Mouse (Mus musculus) forebrain, embryonic 13.5 days (tissue): ENCODE data around the gene H2al1e. TPM values are rescaled to one million over a fixed set of nuclear protein-coding genes. Genes with fewer than 3 reads are reported as not detected.
"Not testable (repeated sequence)": the region's sequence is repeated elsewhere in the genome, so short reads cannot be mapped to it uniquely, and the experiment has no call there.

Experiments used
- ATAC-seq: fragments of 200-750 bp; cut with Nextera tagmentation; 2 replicates; pipeline ENCODE4 v1.8.0; 2017
- H3K27ac ChIP-seq: fragments of 300-500 bp; sonication (generic); 2 replicates; pipeline ENCODE4 v1.5.1; 2015; ENCODE audit warnings: inconsistent platforms, mild to moderate bottlenecking, moderate library complexity
- H3K27me3 ChIP-seq: fragments of 300-500 bp; sonication (generic); 2 replicates; pipeline ENCODE4 v1.6.1; 2015; ENCODE audit warnings: mild to moderate bottlenecking, inconsistent platforms
- H3K36me3 ChIP-seq: fragments of 300-500 bp; sonication (generic); 2 replicates; pipeline ENCODE4 v1.6.1; 2015; ENCODE audit warnings: mild to moderate bottlenecking, inconsistent platforms; ENCODE audit not compliant: poor library complexity, severe bottlenecking
- H3K4me1 ChIP-seq: fragments of 300-500 bp; sonication (generic); 2 replicates; pipeline ENCODE4 v1.6.1; 2015; ENCODE audit warnings: inconsistent platforms
- H3K4me2 ChIP-seq: fragments of 300-500 bp; sonication (generic); 2 replicates; pipeline ENCODE4 v1.6.1; 2015; ENCODE audit warnings: inconsistent platforms, mild to moderate bottlenecking, moderate library complexity
- H3K4me3 ChIP-seq: fragments of 300-500 bp; sonication (generic); 2 replicates; pipeline ENCODE4 v1.5.1; 2015; ENCODE audit warnings: mild to moderate bottlenecking, inconsistent platforms
- H3K9ac ChIP-seq: fragments of 300-500 bp; sonication (generic); 2 replicates; pipeline ENCODE4 v1.6.1; 2015; ENCODE audit warnings: mild to moderate bottlenecking, inconsistent platforms
- H3K9me3 ChIP-seq: fragments of 300-500 bp; sonication (generic); replicated peaks from 2 replicates; pipeline ENCODE4 v1.6.1; 2016; ENCODE audit warnings: inconsistent platforms
- WGBS: fragments of 180-500 bp; shearing (Covaris S2); methylation state at CpG from one replicate; pipeline ENCODE4 v1.1.7; 2015; 5-methylcytosine and 5-hydroxymethylcytosine counted together
- polyA plus RNA-seq: library from polyadenylated mRNA; unstranded; fragments of >200 nt; fragmentation: Nextera tagmentation; extraction: Ambion mirVana; gene quantifications from 2 replicates; pipeline ENCODE4 v1.2.1, GENCODE M21; 2015

H2al1e gene
- polyA plus RNA-seq, 1 experiment from 2014 or later = not detected

DNA sequence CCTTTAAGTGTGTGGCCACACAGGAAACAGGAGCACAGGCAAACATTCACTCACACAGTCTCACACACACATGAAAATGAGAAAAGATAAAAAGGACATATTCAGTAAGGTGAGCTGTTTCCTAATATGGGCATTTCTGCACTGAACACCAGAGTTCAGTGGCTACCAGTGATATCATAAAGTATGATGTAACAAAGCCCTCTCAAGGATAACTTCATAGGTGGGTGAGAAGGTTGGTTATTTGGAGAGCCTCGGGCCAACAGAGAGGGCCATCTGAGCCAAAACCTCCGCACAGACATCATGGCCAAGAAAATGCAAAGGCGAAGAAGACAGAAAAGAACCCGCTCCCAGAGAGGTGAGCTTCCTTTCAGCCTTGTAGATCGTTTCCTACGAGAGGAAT, 3.1 kb downstream of the H2al1e start, which contains the start of gene H2al1f:
H2al1f (plus strand) TSS at position 301 of the 400 bp plus-strand sequence.
- H3K4me3 ChIP-seq, H3K4me2 ChIP-seq, H3K27ac ChIP-seq, H3K27me3 ChIP-seq, H3K4me1 ChIP-seq, ATAC-seq, H3K9ac ChIP-seq, H3K9me3 ChIP-seq, H3K36me3 ChIP-seq: not testable (repeated sequence)
- no CpG with 5 or more reads among the region's 6 CpGs for WGBS

GRCm38 (mm10) chrX:11317956-11318355, 6.2 kb downstream of the H2al1e start, which contains the start of gene H2al1g:
Gene H2al1g, plus strand, starts transcription at chrX:11318256.
- H3K27me3 ChIP-seq, H3K36me3 ChIP-seq, H3K9me3 ChIP-seq, H3K27ac ChIP-seq, H3K4me2 ChIP-seq, ATAC-seq, H3K4me1 ChIP-seq, H3K4me3 ChIP-seq, H3K9ac ChIP-seq: not testable (repeated sequence)
- WGBS = no CpG with 5 or more reads among the region's 3 CpGs

GRCm38 (mm10) chrX:11321192-11321591, 9.5 kb downstream of the H2al1e start, which contains the start of gene H2al1h:
Gene H2al1h, plus strand, starts transcription at chrX:11321492.
- not testable (repeated sequence) for H3K9me3 ChIP-seq, H3K9ac ChIP-seq, H3K4me1 ChIP-seq, H3K4me3 ChIP-seq, ATAC-seq, H3K27ac ChIP-seq, H3K4me2 ChIP-seq, H3K27me3 ChIP-seq, H3K36me3 ChIP-seq
- no CpG with 5 or more reads among the region's 6 CpGs for WGBS

GRCm38 (mm10) chrX:11324359-11324758, 12.6 kb downstream of the H2al1e start, which contains the start of gene H2al1i:
Gene H2al1i, plus strand, starts transcription at chrX:11324659.
- not testable (repeated sequence) for ATAC-seq
- no CpG with 5 or more reads among the region's 5 CpGs for WGBS

DNA sequence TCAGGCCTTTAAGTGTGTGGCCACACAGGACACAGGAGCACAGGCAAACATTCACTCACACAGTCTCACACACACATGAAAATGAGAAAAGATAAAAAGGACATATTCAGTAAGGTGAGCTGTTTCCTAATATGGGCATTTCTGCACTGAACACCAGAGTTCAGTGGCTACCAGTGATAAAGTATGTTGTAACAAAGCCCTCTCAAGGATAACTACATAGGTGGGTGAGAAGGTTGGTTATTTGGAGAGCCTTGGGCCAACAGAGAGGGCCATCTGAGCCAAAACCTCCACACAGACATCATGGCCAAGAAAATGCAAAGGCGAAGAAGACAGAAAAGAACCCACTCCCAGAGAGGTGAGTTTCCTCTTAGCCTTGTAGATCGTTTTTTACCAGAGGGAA, 15.8 kb downstream of the H2al1e start, which contains the start of gene H2al1j:
H2al1j (plus strand) TSS at position 301 of the 400 bp plus-strand sequence.
- not testable (repeated sequence) for ATAC-seq
- WGBS = 88% methylated on average over 2 of the region's 2 CpGs

More at GRCm38 (mm10) chrX:11324359-11324758, 12.6 kb downstream of the H2al1e start, which contains the start of gene H2al1i:
- H3K27me3 ChIP-seq, H3K4me1 ChIP-seq, H3K9ac ChIP-seq, H3K9me3 ChIP-seq, H3K4me3 ChIP-seq, H3K36me3 ChIP-seq, H3K27ac ChIP-seq, H3K4me2 ChIP-seq: not testable (repeated sequence)

GRCm38 (mm10) chrX:11345762-11346161, 34.0 kb downstream of the H2al1e start:
- H3K27ac ChIP-seq = peak overlapping the region; percentile 22; the same call in 1 of the 2 replicates
- 57% methylated on average over 9 of the region's 9 CpGs for WGBS
- no peak overlapping the region for H3K4me3 ChIP-seq
- no peaks in the 10 kb centered on the region for H3K36me3 ChIP-seq
- ATAC-seq = no peak
- no peaks in the 10 kb centered on the region for H3K9me3 ChIP-seq
- H3K27me3 ChIP-seq = no peaks in the 10 kb centered on the region
- no peak overlapping the region for H3K4me2 ChIP-seq
- H3K4me1 ChIP-seq = no peaks in the 10 kb centered on the region
- no peak overlapping the region for H3K9ac ChIP-seq

More for the DNA sequence above, 15.8 kb downstream of the H2al1e start, which contains the start of gene H2al1j:
- H3K9ac ChIP-seq, H3K4me3 ChIP-seq, H3K9me3 ChIP-seq, H3K4me1 ChIP-seq, H3K27me3 ChIP-seq, H3K27ac ChIP-seq, H3K4me2 ChIP-seq, H3K36me3 ChIP-seq: not testable (repeated sequence)

GRCm38 (mm10) chrX:11346756-11347155, 35.0 kb downstream of the H2al1e start:
- no peaks in the 10 kb centered on the region for H3K9me3 ChIP-seq
- no peak overlapping the region for H3K4me3 ChIP-seq
- no peaks in the 10 kb centered on the region for H3K27me3 ChIP-seq
- H3K36me3 ChIP-seq = no peaks in the 10 kb centered on the region
- no peak overlapping the region for H3K4me2 ChIP-seq
- WGBS = 87% methylated on average over 3 of the region's 3 CpGs
- no peak overlapping the region for H3K9ac ChIP-seq
- H3K4me1 ChIP-seq = no peaks in the 10 kb centered on the region
- no peak overlapping the region for H3K27ac ChIP-seq
- no peak for ATAC-seq

DNA sequence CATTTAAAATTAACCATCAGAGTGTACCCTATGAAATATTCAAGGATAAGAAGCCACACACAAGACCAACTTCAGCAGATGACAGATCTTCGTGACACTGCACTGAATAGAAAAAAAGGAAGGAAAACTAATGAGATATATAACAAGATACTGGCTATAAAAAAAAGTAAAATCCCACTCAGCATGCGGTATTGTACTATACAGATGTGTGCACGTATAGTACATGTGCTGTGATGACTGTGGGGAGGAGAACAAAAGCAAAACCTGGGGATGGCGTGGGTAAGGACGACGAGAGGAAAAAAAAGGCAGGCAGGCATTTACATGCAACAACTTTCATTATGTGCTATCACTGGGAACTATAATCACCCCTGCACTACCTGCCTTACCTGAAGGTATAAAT, 49.1 kb downstream of the H2al1e start:
- H3K36me3 ChIP-seq = no peaks in the 10 kb centered on the region
- WGBS = 84% methylated on average over 6 of the region's 6 CpGs
- no peak overlapping the region for H3K4me3 ChIP-seq
- H3K4me2 ChIP-seq = no peak overlapping the region
- H3K9me3 ChIP-seq = no peaks in the 10 kb centered on the region
- no peaks in the 10 kb centered on the region for H3K27me3 ChIP-seq
- H3K4me1 ChIP-seq = peaks cover 8% of the 10 kb centered on the region
- H3K9ac ChIP-seq = no peak overlapping the region
- H3K27ac ChIP-seq = no peak overlapping the region
- no peak for ATAC-seq

DNA sequence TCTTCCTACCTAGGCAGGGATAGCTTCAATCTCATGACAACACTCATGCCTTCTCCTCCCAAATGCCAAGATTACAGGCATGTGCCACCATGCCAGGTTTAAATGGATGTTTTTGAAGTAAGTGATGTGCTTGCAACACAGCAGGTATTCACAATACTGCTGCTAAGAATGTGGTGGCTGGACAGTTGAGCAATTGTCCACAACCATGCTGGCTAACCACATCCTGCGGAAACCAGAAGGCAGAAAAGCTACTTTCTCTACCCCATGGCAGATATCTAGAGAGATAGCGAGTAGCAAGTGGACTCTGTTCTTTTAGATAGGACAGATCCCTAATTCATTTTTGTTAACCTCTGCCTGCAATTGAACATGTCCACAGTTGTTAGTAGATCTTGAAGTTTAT, 49.5 kb downstream of the H2al1e start:
- Histone ChIP-seq H3K9me3 (no peaks in the 10 kb centered on the region), H3K27ac (no peak overlapping the region), H3K27me3 (no peaks in the 10 kb centered on the region), H3K4me1 (peaks cover 8% of the 10 kb centered on the region), H3K4me2 (no peak overlapping the region), H3K36me3 (no peaks in the 10 kb centered on the region), H3K9ac (no peak overlapping the region), H3K4me3 (no peak overlapping the region)
- ATAC-seq = no peak
- WGBS = 80% methylated on average over 2 of the region's 2 CpGs

Other genes with a start within 250 kb of the H2al1e start
- not detected in 2 replicates for gene H2al1a, start 12.7 kb upstream of the H2al1e start, polyA plus RNA-seq
- not detected in 2 replicates for gene H2al1b, start 9.5 kb upstream of the H2al1e start, polyA plus RNA-seq
- not detected in 2 replicates for gene H2al1c, start 6.3 kb upstream of the H2al1e start, polyA plus RNA-seq
- not detected in 2 replicates for gene H2al1d, start 3.1 kb upstream of the H2al1e start, polyA plus RNA-seq
- gene H2al1f, start 3.2 kb downstream of the H2al1e start, polyA plus RNA-seq = not detected in 2 replicates
- not detected in 2 replicates for gene H2al1g, start 6.3 kb downstream of the H2al1e start, polyA plus RNA-seq
- gene H2al1h, start 9.6 kb downstream of the H2al1e start, polyA plus RNA-seq = not detected in 2 replicates
- gene H2al1i, start 12.7 kb downstream of the H2al1e start, polyA plus RNA-seq = not detected in 2 replicates
- not detected in 2 replicates for gene H2al1j, start 15.9 kb downstream of the H2al1e start, polyA plus RNA-seq